Mouse (Mus musculus) forebrain, embryonic 14.5 days (tissue): Measurements from ENCODE around the gene Nfix. TPM values are rescaled to one million over a fixed set of nuclear protein-coding genes. Genes with fewer than 3 reads are reported as not detected.
A peak's percentile ranks its signal among the peaks of the same experiment; 100 is the strongest.

Source experiments
- ATAC-seq: fragments of 200-750 bp; cut with Nextera tagmentation; 2 replicates; pipeline ENCODE4 v1.8.0; 2017; ENCODE audit warnings: mild to moderate bottlenecking, moderate library complexity
- DNase-seq: peaks from one replicate; pipeline ENCODE4 v3.0.0-alpha.2; 2015; ENCODE audit warnings: low spot score
- H3K27ac ChIP-seq: fragments of 300-500 bp; sonication (generic); 2 replicates; pipeline ENCODE4 v1.5.1; 2014; ENCODE audit warnings: low read depth, mild to moderate bottlenecking, control low read depth, low read length, moderate library complexity
- H3K27me3 ChIP-seq: fragments of 300-500 bp; sonication (generic); replicated peaks from 2 replicates; pipeline ENCODE4 v1.6.1; 2014; ENCODE audit warnings: low read length, control low read depth, mixed read lengths; ENCODE audit not compliant: control insufficient read depth, insufficient read depth
- H3K36me3 ChIP-seq: fragments of 300-500 bp; sonication (generic); 2 replicates; pipeline ENCODE4 v1.6.1; 2014; ENCODE audit warnings: low read length, control low read depth; ENCODE audit not compliant: control insufficient read depth, insufficient read depth
- H3K4me1 ChIP-seq: fragments of 300-500 bp; sonication (generic); 2 replicates; pipeline ENCODE4 v1.6.1; 2014; ENCODE audit warnings: antibody characterized with exemption, low read length, control low read depth; ENCODE audit not compliant: control insufficient read depth, insufficient read depth
- H3K4me2 ChIP-seq: fragments of 300-500 bp; sonication (generic); 2 replicates; pipeline ENCODE4 v1.6.1; 2014; ENCODE audit warnings: mild to moderate bottlenecking, control low read depth, low read length
- H3K4me3 ChIP-seq: fragments of 300-500 bp; sonication (generic); 2 replicates; pipeline ENCODE4 v1.5.1; 2014; ENCODE audit warnings: low read depth, low read length, control low read depth
- H3K9ac ChIP-seq: fragments of 300-500 bp; sonication (generic); 2 replicates; pipeline ENCODE4 v1.6.1; 2014; ENCODE audit warnings: mild to moderate bottlenecking, low read length, control low read depth, moderate library complexity
- H3K9me3 ChIP-seq: fragments of 300-500 bp; sonication (generic); replicated peaks from 2 replicates; pipeline ENCODE4 v1.6.1; 2016; ENCODE audit warnings: low read length, control low read depth, mixed read lengths; ENCODE audit not compliant: control insufficient read depth
- WGBS: fragments of 180-500 bp; shearing (Covaris S2); extraction: QIAGEN DNeasy Blood & Tissue Kit; methylation state at CpG from one replicate; pipeline ENCODE4 v1.1.7; 2014; 5-methylcytosine and 5-hydroxymethylcytosine counted together
- polyA plus RNA-seq: library from polyadenylated mRNA; unstranded; fragments of >200 nt; fragmentation: Nextera tagmentation; extraction: Ambion mirVana; gene quantifications from 2 replicates; pipeline ENCODE4 v1.2.1, GENCODE M21; 2014

The Nfix gene
- polyA plus RNA-seq, 1 experiment from 2014 or later: 237 TPM

DNA sequence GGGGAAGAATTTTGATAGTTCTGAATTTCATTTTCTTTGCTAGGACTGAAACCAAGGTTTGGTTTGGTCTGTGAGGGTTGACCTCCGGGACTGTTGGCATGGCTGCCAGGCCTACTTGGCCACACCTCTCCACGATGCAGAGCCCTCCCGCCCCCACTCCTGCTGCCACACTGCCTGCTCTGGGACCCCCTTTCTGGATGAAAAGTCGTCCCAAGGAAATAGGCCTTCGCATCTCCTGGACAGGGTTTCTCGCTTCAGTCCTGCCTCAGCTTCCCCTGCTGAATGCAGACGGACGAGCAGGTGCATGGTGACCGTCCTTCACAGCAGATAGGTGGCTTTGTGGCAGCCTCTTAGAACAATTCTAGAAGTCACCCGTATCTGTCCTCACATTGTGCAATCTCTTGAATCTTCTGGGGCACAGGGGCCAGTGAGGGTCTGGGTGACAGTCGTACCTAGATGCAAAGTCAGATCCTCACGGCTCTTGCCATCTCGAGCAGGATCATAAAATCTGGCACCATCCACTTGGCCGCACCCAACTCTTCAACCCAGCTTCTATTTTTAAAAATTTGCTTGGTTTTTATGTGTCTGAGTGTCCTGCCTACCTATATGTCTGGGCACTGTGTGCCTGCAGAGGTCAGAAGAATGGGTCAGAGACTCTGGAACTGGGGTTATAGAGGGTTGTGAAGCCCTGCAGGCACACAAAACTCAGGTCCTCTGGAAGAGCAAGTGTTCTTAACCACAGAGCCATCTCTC, 31.6 kb downstream of the Nfix start:
- no peaks in the 10 kb centered on the region for H3K9me3 ChIP-seq
- H3K4me3 ChIP-seq: peak overlapping the region; percentile 38
- no peaks in the 10 kb centered on the region for H3K27me3 ChIP-seq
- peaks cover 34% of the 10 kb centered on the region for H3K36me3 ChIP-seq
- WGBS: 84% methylated on average over 14 of the region's 14 CpGs
- H3K4me1 ChIP-seq: peaks cover 33% of the 10 kb centered on the region
- ATAC-seq (no peak), DNase-seq (no peak)
- H3K4me2 ChIP-seq: peak overlapping the region; percentile 56
- peak overlapping the region; percentile 77 for H3K9ac ChIP-seq
- peak overlapping the region; percentile 48; the same call in 1 of the 2 replicates for H3K27ac ChIP-seq

DNA sequence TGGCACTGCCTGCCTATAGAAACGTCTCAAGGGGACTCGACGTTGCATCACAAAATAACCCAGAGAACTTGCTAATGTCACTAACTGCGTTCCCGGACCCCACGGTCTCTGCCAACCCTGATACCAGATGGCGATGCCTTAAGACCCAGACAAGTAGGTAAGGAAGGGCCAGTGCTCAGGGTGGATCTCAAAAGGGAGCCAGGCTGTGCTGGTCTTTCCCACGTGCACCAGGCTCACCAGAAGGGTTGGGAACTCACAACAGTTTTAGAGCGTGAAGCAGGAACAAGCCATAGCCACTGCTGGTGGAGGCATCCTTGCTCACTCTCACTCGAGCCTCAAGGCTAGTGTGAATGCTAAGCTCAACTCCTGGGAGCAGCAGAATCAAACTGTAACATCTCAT, 32.9 kb downstream of the Nfix start:
- ATAC-seq (no peak), DNase-seq (no peak)
- 69% methylated on average over 10 of the region's 10 CpGs for WGBS
- no peaks in the 10 kb centered on the region for H3K9me3 ChIP-seq
- H3K27ac ChIP-seq: peak overlapping the region; percentile 33; the same call in 1 of the 2 replicates
- no peaks in the 10 kb centered on the region for H3K27me3 ChIP-seq
- peak overlapping the region; percentile 58 for H3K9ac ChIP-seq
- H3K36me3 ChIP-seq: peaks cover 44% of the 10 kb centered on the region
- H3K4me2 ChIP-seq: peak overlapping the region; percentile 56
- H3K4me1 ChIP-seq: peaks cover 33% of the 10 kb centered on the region
- H3K4me3 ChIP-seq: peak overlapping the region; percentile 38

DNA sequence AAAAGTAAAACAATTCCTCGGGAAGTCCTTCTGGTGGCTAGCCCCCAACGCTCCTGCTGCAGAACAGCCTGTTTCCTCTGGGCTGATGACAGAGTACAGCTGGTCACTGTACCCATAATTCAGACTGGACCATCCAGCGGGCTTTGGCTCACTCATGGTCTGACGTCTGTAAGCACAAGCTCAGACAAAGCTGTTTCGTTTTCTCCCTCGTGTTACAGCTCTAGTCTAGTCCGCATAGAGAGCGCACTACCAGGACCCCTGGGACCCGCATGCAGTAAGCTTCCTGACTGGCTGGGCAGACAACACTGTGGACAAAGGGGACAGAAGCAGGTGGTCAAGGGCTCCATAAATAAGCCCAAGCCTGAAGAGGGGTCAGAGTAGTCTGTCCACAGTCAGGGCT, 33.7 kb downstream of the Nfix start:
- H3K27me3 ChIP-seq: no peaks in the 10 kb centered on the region
- H3K4me3 ChIP-seq: peak overlapping the region; percentile 38
- peaks cover 52% of the 10 kb centered on the region for H3K36me3 ChIP-seq
- 44% methylated on average over 9 of the region's 9 CpGs for WGBS
- H3K27ac ChIP-seq: peak overlapping the region; percentile 71
- H3K4me2 ChIP-seq: peak overlapping the region; percentile 56
- H3K4me1 ChIP-seq: peaks cover 34% of the 10 kb centered on the region
- H3K9me3 ChIP-seq: no peaks in the 10 kb centered on the region
- peak overlapping the region; percentile 58 for H3K9ac ChIP-seq
- ATAC-seq: no peak
- no peak for DNase-seq

DNA sequence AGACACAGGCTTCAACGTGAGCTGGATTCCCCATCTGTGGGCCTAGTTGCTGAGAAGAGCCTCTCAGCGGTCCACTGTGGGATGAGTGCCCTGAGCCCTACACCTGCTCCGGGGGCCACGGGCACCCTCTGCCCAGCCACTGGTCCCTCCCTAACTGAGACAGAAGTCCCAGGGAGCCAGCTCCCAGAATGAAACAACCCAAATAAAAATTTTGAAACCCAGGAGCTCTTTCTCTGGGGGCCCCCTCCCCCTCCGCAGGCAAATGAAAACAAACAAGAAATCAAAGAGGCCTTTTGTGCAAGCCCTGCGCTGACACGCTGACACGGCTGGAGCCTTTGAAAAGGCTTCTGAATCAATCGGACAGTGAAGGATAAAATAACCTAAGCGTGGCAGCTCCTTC, 34.5 kb downstream of the Nfix start:
- H3K9ac ChIP-seq: peak overlapping the region; percentile 58

DNA sequence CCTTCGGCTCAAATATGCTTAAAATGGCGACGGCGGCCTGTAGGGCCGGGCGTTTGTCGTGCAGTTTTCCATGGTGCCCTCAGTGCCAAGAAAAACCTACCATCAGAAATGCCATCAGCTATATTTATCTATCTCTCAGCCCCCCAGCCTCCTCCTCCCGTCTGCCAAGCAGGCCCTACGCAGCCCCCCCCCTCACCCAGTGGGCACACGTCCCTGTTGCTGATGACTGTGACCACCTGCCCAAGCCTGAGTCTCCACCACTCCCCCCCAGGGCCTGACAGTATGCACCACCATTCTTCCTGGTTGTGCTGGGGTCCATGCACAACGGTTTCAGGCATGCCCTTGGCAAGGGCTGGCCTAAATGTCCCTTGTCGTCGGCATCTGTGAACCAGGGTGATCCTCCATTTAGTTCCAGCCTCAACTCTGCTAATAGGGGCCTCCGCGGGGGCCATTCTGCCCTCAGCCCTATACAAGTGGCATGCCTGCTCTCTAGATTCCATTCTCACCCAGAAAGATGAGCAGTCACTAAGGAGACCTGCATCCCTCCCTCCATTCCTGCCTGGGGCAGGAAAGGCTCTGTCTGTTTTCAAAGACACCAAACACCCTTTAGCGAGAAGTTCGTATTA, 35.2 kb downstream of the Nfix start:
- H3K9ac ChIP-seq: peak overlapping the region; percentile 58; the same call in 1 of the 2 replicates

More for the DNA sequence above, 34.5 kb downstream of the Nfix start:
- Histone ChIP-seq H3K9me3 (no peaks in the 10 kb centered on the region), H3K36me3 (peaks cover 56% of the 10 kb centered on the region), H3K4me2 (peak overlapping the region; percentile 56), H3K27ac (peak overlapping the region; percentile 71), H3K27me3 (no peaks in the 10 kb centered on the region), H3K4me3 (peak overlapping the region; percentile 38), H3K4me1 (peaks cover 42% of the 10 kb centered on the region)
- WGBS: 3% methylated on average over 10 of the region's 10 CpGs
- ATAC-seq (no peak), DNase-seq (peak; percentile 51)

DNA sequence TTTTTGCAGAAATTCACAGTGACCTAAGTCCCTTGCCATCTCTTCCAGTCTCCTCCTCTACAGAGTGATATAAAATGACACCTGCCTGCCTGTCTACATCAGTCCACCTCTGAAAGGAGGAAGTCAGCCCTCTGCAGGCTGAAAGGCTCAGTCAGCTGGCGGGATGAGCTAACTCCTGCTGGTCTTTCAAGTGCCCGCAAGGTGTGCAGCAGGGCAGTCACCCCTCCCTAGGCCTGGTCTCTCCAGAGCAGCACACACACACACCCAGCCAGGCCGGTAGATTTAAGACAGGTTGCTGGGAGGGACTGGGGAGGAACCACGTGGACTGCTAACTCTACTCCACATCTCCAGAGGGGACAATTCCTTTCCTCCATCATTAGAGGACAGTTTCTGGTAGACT, 36.0 kb downstream of the Nfix start:
- WGBS: 66% methylated on average over 4 of the region's 4 CpGs
- Histone ChIP-seq H3K4me2 (peak overlapping the region; percentile 56), H3K27ac (no peak overlapping the region; the same call in 1 of the 2 replicates)

More for the DNA sequence above, 35.2 kb downstream of the Nfix start:
- Histone ChIP-seq H3K36me3 (peaks cover 56% of the 10 kb centered on the region), H3K4me2 (peak overlapping the region; percentile 56), H3K27me3 (no peaks in the 10 kb centered on the region), H3K27ac (peak overlapping the region; percentile 71), H3K4me3 (peak overlapping the region; percentile 38), H3K4me1 (peaks cover 45% of the 10 kb centered on the region), H3K9me3 (no peaks in the 10 kb centered on the region)
- ATAC-seq (no peak), DNase-seq (no peak)
- 59% methylated on average over 17 of the region's 17 CpGs for WGBS

DNA sequence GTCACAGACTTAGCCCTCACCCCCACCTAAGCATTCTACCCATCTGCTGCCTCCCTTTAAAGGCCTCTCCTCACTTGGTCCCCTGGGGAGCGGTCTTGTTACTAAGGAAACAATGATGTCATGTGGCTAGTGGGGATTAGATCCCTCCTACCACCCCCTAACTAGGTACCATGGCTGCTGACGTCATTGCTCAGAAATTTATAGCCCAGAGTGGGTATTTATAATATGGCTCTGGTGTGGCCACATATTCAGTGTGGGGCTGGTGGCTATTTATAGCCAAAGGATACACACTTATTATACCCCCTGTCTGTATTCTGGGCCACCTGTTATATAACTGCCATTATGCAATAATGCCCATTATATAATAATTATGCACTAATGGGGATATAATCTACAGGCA, 39.2 kb downstream of the Nfix start:
- DNase-seq: peak; percentile 43
- 0 out of 2 replicates have a peak overlapping the region, but pooled peaks have one; percentile 13 for H3K9ac ChIP-seq
- H3K27ac ChIP-seq: 0 out of 2 replicates have a peak overlapping the region, but pooled peaks have one; percentile 30
- no peak overlapping the region for H3K4me3 ChIP-seq
- no peaks in the 10 kb centered on the region for H3K27me3 ChIP-seq
- WGBS: 29% methylated on average over 2 of the region's 2 CpGs
- H3K36me3 ChIP-seq: peaks cover 49% of the 10 kb centered on the region
- peaks cover 30% of the 10 kb centered on the region for H3K4me1 ChIP-seq
- H3K4me2 ChIP-seq: peak overlapping the region; percentile 16; the same call in 1 of the 2 replicates
- ATAC-seq: no peak
- no peaks in the 10 kb centered on the region for H3K9me3 ChIP-seq

More for the DNA sequence above, 36.0 kb downstream of the Nfix start:
- no peak for ATAC-seq
- Histone ChIP-seq H3K9me3 (no peaks in the 10 kb centered on the region), H3K36me3 (peaks cover 56% of the 10 kb centered on the region), H3K4me1 (peaks cover 45% of the 10 kb centered on the region), H3K9ac (peak overlapping the region; percentile 58; the same call in 1 of the 2 replicates), H3K4me3 (0 out of 2 replicates have a peak overlapping the region, but pooled peaks have one; percentile 38), H3K27me3 (no peaks in the 10 kb centered on the region)
- DNase-seq: no peak

DNA sequence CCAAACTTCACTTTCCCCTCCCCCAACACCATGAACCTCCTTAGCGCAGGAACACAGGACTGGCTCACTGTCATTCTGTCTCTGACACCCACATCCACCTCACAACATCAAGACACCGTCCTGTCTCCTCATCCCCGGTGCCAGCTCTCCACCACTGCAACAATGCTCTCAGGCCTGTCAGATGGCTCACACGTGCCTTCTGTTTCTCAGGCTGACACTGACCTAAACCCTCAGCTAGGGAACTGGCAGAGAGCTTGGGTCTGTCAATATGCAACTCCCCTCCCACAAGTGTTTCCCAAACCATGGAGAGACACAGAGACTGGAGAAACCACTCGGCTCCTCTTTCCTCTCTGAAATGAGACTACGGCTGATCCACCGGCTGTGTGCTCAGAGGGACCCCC, 39.7 kb downstream of the Nfix start:
- H3K9me3 ChIP-seq: no peaks in the 10 kb centered on the region
- H3K4me1 ChIP-seq: peaks cover 25% of the 10 kb centered on the region
- WGBS: 45% methylated on average over 7 of the region's 7 CpGs
- ATAC-seq (no peak), DNase-seq (no peak)
- peaks cover 50% of the 10 kb centered on the region for H3K36me3 ChIP-seq
- H3K4me2 ChIP-seq: peak overlapping the region; percentile 16; the same call in 1 of the 2 replicates
- H3K27ac ChIP-seq: 0 out of 2 replicates have a peak overlapping the region, but pooled peaks have one; percentile 30
- H3K4me3 ChIP-seq: no peak overlapping the region
- 0 out of 2 replicates have a peak overlapping the region, but pooled peaks have one; percentile 13 for H3K9ac ChIP-seq
- no peaks in the 10 kb centered on the region for H3K27me3 ChIP-seq
